Mouse (Mus musculus) heart, embryonic 10.5 days (tissue): ENCODE measurements at regions not wholly inside any gene's neighbourhood (a gene's known extent, or its start where the extent isn't known, plus 50 kb on each side); places are given as distances from the start of the nearest gene placed in this dataset.

Experiments
- DNase-seq: peaks from one replicate; pipeline ENCODE4 v3.0.0-alpha.2; 2017; ENCODE audit warnings: low spot score
- H3K27ac ChIP-seq: fragments of 300-500 bp; sonication (generic); 2 replicates; pipeline ENCODE4 v1.5.1; 2016; ENCODE audit warnings: mild to moderate bottlenecking
- H3K27me3 ChIP-seq: fragments of 300-500 bp; sonication (generic); 2 replicates; pipeline ENCODE4 v1.6.1; 2016; ENCODE audit warnings: mild to moderate bottlenecking; ENCODE audit not compliant: poor library complexity, insufficient read depth, severe bottlenecking
- H3K36me3 ChIP-seq: fragments of 300-500 bp; sonication (generic); 2 replicates; pipeline ENCODE4 v1.6.1; 2016; ENCODE audit warnings: mild to moderate bottlenecking, moderate library complexity
- H3K4me1 ChIP-seq: fragments of 300-500 bp; sonication (generic); 2 replicates; pipeline ENCODE4 v1.6.1; 2016; ENCODE audit warnings: mild to moderate bottlenecking
- H3K4me3 ChIP-seq: fragments of 300-500 bp; sonication (generic); 2 replicates; pipeline ENCODE4 v1.5.1; 2016; ENCODE audit warnings: mild to moderate bottlenecking, moderate library complexity
- H3K9me3 ChIP-seq: fragments of 300-500 bp; sonication (generic); 2 replicates; pipeline ENCODE4 v1.6.1; 2016; ENCODE audit warnings: mild to moderate bottlenecking, moderate library complexity
- WGBS: fragments of 180-500 bp; shearing (Covaris S2); methylation state at CpG from one replicate; pipeline ENCODE4 v1.1.7; 2016; 5-methylcytosine and 5-hydroxymethylcytosine counted together

GRCm38 (mm10) chr7:90062874-90063273 lies 67.1 kb upstream of the Picalm start:
- H3K4me1 ChIP-seq: peaks cover 27% of the 10 kb centered on the region
- no peak overlapping the region for H3K27ac ChIP-seq
- DNase-seq: peak; percentile 82
- H3K27me3 ChIP-seq: no peaks in the 10 kb centered on the region
- no peaks in the 10 kb centered on the region for H3K9me3 ChIP-seq
- H3K36me3 ChIP-seq: no peaks in the 10 kb centered on the region
- WGBS: 47% methylated on average over 9 of the region's 9 CpGs
- no peak overlapping the region for H3K4me3 ChIP-seq

- Histone ChIP-seq H3K4me1 (peaks cover 26% of the 10 kb centered on the region), H3K27me3 (no peaks in the 10 kb centered on the region)
Observed at GRCm38 (mm10) chr7:90064198-90064597, 65.8 kb upstream of the Picalm start.

DNA sequence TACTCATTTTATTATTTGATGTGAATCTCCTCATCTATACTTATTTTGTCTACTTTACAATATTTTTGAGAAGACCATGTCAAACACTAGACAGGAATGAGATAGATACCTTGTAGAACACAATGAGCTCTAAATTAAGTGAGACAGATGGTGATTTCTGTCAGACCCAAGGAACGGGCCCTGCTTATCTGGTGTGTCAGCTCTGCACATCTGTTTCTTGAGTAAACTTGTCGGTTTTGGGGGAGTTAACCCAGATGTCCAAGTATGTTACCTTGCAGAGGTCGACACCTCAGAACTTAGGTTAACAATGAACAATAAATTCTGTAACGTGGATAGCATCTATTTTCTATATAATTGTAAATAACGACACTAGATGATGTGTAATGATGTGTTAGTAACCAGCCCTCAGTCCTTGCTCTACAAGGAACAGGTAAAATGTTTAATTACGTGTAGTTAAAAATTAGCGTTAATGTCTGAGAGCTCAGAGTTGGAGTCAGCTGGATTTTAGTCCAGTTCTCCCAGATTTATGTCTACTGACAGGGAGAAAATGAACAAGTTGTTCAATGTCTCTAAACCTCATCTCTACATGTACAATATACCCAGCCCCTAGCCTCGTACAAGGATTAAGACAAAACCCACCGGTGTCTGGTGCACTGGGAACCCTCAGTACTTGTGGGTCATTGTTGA lies 64.6 kb upstream of the Picalm start:
- Histone ChIP-seq H3K4me1 (peaks cover 14% of the 10 kb centered on the region), H3K27ac (no peak overlapping the region), H3K36me3 (no peaks in the 10 kb centered on the region), H3K4me3 (no peak overlapping the region), H3K27me3 (no peaks in the 10 kb centered on the region), H3K9me3 (no peaks in the 10 kb centered on the region)
- no peak for DNase-seq
- WGBS: 67% methylated on average over 9 of the region's 9 CpGs

More at GRCm38 (mm10) chr7:90064198-90064597, 65.8 kb upstream of the Picalm start:
- H3K4me3 ChIP-seq: no peak overlapping the region
- H3K27ac ChIP-seq: no peak overlapping the region
- no peaks in the 10 kb centered on the region for H3K9me3 ChIP-seq
- DNase-seq: no peak
- 94% methylated on average over 1 of the region's 1 CpGs for WGBS
- H3K36me3 ChIP-seq: no peaks in the 10 kb centered on the region

- WGBS: 87% methylated on average over 5 of the region's 5 CpGs
- 0 out of 2 replicates have a peak, but pooled peaks cover 8% of the 10 kb centered on the region for H3K4me1 ChIP-seq
- no peak overlapping the region for H3K27ac ChIP-seq
- DNase-seq: no peak
- no peak overlapping the region for H3K4me3 ChIP-seq
- no peaks in the 10 kb centered on the region for H3K9me3 ChIP-seq
- H3K36me3 ChIP-seq: no peaks in the 10 kb centered on the region
- H3K27me3 ChIP-seq: no peaks in the 10 kb centered on the region
Observed at GRCm38 (mm10) chr7:90066275-90066674, 63.7 kb upstream of the Picalm start.

- H3K36me3 ChIP-seq: no peaks in the 10 kb centered on the region
- no peaks in the 10 kb centered on the region for H3K9me3 ChIP-seq
- DNase-seq: no peak
- H3K4me3 ChIP-seq: no peak overlapping the region
- no peaks in the 10 kb centered on the region for H3K27me3 ChIP-seq
- no peak overlapping the region for H3K27ac ChIP-seq
- 0 out of 2 replicates have a peak, but pooled peaks cover under 1% of the 10 kb centered on the region for H3K4me1 ChIP-seq
- WGBS: 79% methylated on average over 3 of the region's 3 CpGs
Observed at GRCm38 (mm10) chr7:90067961-90068665, 61.9 kb upstream of the Picalm start.

- no peaks in the 10 kb centered on the region for H3K27me3 ChIP-seq
- H3K4me1 ChIP-seq: no peaks in the 10 kb centered on the region
- no peaks in the 10 kb centered on the region for H3K9me3 ChIP-seq
- no peak overlapping the region for H3K4me3 ChIP-seq
- WGBS: 66% methylated on average over 7 of the region's 7 CpGs
- no peaks in the 10 kb centered on the region for H3K36me3 ChIP-seq
- H3K27ac ChIP-seq: no peak overlapping the region
- no peak for DNase-seq
Observed at GRCm38 (mm10) chr7:90070267-90070666, 59.7 kb upstream of the Picalm start.

DNA sequence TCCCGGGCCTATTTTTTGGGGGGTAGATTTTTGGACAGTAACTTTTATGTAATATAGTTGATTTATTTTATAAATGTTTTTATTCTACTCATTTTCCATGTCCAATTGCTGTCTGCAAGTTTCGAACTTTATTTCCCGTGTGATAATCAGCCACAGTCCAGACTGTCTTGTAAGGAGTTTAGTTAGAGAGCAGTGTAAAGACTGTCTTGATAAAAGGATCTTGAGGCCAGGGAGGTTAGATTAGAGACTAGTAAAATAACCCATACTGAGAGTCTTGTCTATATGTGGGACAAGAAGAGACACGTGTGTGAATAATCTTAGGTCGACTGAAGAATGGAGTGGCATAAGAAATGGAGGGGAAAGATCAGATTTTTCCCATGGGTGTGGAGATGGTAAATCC lies 56.1 kb upstream of the Picalm start:
- Histone ChIP-seq H3K36me3 (no peaks in the 10 kb centered on the region), H3K27me3 (no peaks in the 10 kb centered on the region), H3K4me3 (no peak overlapping the region), H3K27ac (no peak overlapping the region), H3K9me3 (no peaks in the 10 kb centered on the region), H3K4me1 (no peaks in the 10 kb centered on the region)
- WGBS: 78% methylated on average over 5 of the region's 5 CpGs
- no peak for DNase-seq

DNA sequence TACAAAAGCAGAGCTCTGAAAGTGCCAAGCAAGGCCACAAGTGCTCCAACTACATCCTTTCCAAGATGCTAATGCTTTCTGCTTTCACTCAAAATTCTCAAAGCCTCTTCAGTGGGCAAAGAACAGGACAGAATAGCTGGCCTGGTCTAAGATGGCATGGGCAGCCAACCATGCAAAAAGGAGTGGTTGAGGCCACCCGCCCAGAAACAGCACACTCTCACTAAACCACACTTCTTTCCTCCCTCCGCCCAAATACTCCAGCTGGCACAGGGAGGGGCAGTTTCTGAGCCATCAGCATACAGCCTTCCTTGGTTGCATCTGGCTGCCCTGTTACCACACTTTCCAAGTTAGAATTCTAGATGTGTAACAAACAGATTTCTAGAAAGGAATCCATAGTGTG lies 55.4 kb upstream of the Picalm start:
- no peaks in the 10 kb centered on the region for H3K9me3 ChIP-seq
- 75% methylated on average over 2 of the region's 2 CpGs for WGBS
- H3K4me3 ChIP-seq: no peak overlapping the region
- DNase-seq: no peak
- no peak overlapping the region for H3K27ac ChIP-seq
- H3K4me1 ChIP-seq: no peaks in the 10 kb centered on the region
- H3K27me3 ChIP-seq: no peaks in the 10 kb centered on the region
- no peaks in the 10 kb centered on the region for H3K36me3 ChIP-seq

GRCm38 (mm10) chr7:90077565-90077964 lies 52.4 kb upstream of the Picalm start:
- Histone ChIP-seq H3K27me3 (no peaks in the 10 kb centered on the region), H3K4me1 (peaks cover 16% of the 10 kb centered on the region), H3K36me3 (no peaks in the 10 kb centered on the region), H3K27ac (no peak overlapping the region), H3K4me3 (no peak overlapping the region), H3K9me3 (no peaks in the 10 kb centered on the region)
- WGBS: 80% methylated on average over 2 of the region's 2 CpGs
- DNase-seq: no peak

- Histone ChIP-seq H3K27ac (peak overlapping the region; percentile 44), H3K4me1 (peaks cover 19% of the 10 kb centered on the region), H3K4me3 (no peak overlapping the region), H3K9me3 (no peaks in the 10 kb centered on the region), H3K36me3 (no peaks in the 10 kb centered on the region), H3K27me3 (no peaks in the 10 kb centered on the region)
- DNase-seq: no peak
- 41% methylated on average over 7 of the region's 7 CpGs for WGBS
Observed at GRCm38 (mm10) chr7:90080083-90080772, 49.8 kb upstream of the Picalm start.
